Mouse (Mus musculus) kidney, adult 18-20 months (tissue): ENCODE results near the gene Tor4a.
A peak's percentile ranks its signal among the peaks of the same experiment; 100 is the strongest.

Experiments
- DNase-seq: peaks from one replicate; pipeline ENCODE4 v3.0.0; 2021

The Tor4a gene

GRCm38 (mm10) chr2:25186575-25186930 lies 10.1 kb downstream of the Tor4a start:
- no peak for DNase-seq

GRCm38 (mm10) chr2:25185625-25186574 lies 10.8 kb downstream of the Tor4a start:
- peak; percentile 70 for DNase-seq

- DNase-seq, result no peak
These were observed 12.2 kb downstream of the Tor4a start for GRCm38 (mm10) chr2:25184496-25184895.

- DNase-seq, result no peak
These were observed 13.3 kb downstream of the Tor4a start for GRCm38 (mm10) chr2:25183336-25183735.

DNA sequence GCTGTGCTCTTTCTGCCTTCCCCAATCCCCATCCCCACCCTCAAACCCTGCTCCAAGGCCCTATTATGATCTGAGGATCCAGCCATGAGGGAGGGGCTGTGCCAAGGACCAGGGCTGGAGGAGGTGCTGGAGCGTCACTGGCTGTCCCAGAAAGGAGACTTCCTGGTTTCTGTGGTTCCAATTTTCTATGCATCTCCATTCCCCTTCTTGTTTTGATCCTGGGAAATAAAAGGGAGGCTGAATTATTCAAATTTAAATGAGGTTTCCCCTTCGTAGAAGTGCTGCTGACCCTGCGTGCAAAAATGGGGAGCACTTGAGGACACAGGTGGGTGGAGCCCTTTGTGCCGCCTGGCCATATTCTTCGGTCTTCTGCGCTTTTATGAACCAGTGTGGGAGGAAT lies 14.0 kb downstream of the Tor4a start:
- DNase-seq, result no peak

DNA sequence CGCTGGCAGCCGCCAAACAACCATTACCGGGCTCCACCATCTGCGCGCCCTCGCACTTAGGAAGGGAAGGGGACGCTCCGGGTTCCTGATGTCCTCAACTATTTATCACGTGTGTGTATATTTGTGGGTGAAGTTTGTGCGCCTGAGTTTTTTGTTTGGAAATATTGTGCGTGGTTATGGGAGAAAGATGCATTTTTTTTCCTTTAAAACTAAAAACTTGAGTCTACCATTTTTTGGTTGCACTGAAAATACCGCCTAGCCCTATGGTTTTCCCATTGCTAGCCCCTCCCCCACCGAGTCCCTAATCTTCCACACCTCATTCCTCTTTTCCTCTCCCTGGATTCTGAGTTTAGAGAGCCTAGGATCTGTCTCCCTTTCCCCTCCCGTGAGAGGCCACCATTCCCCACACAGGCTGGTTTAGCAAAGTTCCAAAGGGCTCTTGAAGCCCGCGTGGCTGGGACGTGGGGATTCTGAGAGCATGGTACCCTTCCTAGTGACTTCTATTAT lies 14.7 kb downstream of the Tor4a start:
- DNase-seq, result no peak

DNA sequence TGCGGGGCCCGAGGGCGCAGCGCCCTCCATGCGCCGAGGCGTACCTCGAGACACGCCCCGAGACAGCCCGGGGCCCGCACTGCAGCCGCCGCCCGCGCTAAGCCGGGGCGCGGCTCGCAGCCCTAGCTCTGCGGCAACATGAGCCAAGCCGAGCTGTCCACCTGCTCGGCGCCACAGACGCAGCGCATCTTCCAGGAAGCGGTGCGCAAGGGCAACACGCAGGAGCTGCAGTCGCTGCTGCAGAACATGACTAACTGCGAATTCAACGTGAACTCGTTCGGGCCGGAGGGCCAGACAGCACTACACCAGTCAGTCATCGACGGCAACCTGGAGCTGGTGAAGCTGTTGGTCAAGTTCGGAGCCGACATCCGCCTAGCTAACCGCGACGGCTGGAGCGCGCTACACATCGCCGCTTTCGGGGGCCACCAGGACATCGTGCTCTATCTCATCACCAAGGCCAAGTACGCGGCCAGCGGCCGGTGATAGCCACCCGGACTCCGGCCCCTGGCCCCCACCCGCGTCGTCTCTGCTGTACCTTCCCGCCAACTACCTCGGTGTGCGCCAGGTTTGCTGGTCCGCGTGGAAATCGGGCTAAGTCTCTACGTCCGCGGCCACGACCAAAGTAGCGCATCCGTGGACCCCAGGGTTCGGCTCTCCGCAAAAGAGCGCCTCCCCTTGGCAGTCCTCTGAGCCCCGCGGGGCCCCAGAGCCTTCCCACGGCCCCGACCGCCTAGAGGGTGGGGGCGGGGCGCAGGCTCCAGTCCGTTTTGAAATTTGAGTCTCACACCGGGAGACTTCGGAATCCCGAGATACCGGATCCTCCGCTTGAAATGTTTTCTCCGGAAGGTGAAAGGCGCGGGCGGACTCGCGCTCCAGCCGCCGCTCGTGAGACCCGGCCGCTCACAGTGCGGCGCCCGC lies 15.5 kb downstream of the Tor4a start:
- peak; percentile 59 for DNase-seq

GRCm38 (mm10) chr2:25180478-25180903 lies 16.2 kb downstream of the Tor4a start, which contains the start of gene Nrarp:
Nrarp (plus strand) TSS chr2:25180758.
- peak; percentile 89 for DNase-seq

DNA sequence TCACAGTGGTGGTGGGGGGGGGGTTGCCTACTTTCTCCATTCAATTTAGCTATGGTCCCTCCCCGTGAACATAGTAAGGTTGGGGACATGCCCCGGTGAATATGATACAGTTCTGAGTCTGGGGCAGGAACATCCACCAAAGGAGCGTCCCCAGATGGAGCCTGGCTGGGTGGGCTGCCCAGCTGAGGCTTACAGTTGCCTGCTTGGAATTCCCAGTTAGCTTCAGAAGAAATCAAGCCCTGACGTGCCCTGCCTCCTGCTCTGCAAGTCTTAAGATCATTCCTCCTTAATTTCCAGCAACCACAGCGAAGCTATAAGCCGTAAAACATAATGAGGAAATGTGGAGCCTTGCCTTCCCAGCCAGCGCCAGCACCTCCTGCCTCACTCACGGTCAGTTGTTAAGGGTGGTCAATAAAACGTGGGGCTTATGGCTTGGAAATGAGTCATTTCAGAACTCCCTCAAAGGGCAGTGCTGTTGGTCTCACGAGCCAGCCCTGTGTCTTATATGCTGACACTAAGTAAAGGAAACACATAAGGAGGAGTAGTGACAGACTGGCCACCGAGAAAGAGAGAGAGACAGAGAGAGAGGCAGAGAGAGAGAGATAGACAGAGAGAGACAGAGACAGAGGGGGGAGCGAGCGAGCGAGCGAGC lies 17.0 kb downstream of the Tor4a start:
- DNase-seq, result no peak

DNA sequence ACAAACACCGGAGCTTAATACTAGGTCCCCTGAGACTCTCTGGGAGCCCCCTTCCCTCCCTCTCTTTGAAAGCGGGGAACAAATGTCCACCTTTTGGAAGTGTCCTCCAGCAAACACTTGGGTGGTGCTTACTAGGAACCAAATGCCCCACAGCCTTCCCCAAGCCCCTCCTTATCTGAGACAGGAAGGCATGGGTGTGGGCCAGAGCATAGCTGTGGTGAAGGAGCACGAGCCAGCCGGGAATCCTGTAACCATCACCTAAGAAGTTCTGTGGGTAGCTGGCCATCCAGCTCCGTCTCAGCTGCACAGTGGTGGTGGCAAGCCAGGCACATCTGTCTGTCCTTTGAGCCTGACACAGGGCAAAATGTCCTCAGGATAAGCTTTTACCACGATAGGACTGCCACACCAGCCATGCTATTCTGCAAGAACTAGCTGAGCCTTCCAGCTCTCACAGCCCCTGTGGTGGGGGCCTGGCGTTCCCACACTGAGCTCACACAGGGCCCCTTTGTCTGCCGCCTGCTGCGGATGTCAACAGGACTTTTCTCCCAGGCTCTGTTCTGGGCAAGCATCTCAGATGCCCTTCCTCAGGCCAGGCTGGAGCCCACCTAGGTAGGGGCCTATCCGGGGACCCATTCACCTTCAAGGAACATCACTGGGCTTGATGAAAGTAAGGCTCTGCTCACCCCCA lies 18.3 kb downstream of the Tor4a start:
- DNase-seq, result no peak

DNA sequence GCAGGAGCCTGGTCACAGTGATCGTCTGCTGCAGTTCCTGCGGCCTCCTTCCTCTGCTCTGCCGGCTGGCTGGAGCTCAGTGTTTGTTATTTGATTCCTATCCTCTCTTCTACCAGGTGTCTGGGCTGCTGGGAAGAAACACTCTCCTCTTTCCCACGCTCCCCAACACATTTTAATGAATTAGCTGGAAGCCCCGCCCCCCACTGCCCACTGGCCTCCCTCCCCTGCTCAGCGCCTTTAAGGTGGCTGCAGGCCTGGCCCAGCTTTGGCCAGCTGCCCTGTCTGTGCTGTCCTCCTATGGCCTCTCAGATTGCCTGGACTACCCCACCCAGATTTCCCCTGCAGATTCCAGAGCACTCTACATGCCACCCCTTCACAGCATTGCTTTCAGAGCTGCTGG lies 19.0 kb downstream of the Tor4a start:
- DNase-seq, result peak; percentile 64

DNA sequence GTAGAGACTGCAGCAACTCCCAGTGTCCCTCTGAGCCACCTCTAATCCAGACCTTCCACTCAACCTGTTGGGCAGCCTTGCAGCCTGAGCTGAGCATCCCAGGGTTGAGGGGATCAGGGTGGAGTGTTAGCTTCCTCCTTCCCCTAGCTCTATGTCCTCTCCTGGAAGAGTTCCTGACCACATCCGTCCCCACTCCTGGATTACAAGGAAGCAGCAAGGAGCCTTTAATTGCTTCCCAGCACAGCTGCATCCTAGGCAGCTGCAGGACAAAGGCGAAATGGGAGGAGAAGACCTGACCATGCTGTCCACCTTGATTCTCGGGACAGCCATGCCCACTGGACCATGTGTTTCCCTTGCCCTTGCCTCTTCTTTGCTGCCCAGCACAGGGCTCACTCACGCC lies 19.6 kb downstream of the Tor4a start:
- no peak for DNase-seq

GRCm38 (mm10) chr2:25176573-25176972 lies 20.1 kb downstream of the Tor4a start:
- DNase-seq, result no peak

DNA sequence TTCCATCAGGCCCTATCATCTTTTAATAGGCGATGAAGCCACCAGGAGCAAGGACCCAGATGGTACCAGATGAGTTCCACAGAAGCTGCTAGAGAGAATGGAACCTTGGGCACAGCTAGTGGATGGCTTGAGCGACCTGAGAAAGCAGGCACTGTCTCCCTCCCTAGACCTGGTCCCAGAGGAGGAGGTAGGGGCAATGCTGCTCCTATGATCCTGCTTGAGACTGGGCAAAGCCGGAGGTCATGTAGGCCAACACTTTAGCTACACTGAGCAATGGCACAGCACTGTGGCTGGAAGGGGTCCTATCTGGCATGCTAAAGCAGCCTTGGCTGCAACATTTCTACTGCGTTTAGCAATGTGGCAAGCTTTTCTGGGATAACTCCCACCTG lies 21.0 kb downstream of the Tor4a start:
- DNase-seq, result no peak

DNA sequence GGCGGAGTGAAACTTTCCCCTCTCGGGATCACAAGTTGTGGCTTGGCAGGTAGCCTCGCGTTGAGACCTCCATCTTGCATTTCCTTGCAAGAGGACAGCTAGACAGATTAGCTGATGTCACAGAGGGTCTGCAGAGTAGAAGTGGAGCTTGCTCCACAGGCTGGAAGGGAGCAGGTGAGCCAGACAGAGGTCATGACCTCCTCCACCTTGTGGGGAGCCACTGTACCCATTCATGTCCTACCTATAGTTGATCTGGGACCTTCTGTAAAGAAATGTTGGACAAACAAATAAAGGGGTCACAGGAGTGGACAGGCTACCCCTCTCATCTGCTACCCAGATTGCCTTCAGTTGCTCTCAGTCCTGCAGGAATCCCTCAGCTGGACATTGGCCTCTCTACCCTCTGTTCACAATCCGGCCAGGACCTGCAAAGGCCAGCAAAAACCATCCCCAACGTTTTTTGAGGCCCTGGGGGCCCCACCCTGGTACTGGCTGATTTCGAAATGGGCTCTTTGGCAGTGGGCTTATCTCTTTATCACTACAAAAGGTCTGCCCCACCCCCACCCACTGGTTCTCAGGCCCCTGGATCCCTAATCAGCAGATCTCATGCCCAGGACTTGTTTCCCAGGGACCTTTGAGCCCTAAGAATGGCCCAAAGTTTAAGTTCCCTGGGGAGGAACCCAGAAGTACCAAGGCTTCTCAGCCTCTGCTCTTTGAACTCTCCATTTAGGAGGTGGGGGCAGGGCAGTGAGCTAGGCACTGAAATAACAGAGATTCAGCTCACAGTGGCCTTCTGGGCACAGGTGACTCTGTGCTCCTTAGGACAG lies 21.6 kb downstream of the Tor4a start:
- DNase-seq, result peak; percentile 74

DNA sequence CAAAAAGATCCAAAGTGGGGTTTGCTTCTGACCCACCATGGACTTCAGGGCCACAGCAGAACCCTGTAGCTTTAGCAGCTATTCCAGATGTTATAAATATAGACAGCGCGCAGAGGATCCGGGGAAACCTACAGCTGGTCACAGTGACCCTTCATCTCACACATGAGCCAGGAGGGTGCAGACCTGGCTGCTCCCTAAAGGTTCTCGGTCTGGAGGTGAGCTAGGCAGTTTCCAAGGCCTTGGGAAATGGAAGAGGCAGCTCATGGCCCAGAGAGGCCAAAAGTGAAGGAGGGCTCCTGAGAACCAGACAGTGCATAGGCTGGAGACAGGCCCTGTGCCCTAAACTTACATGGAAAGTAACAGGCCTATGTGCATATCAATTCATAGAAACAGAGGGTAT lies 22.9 kb downstream of the Tor4a start:
- DNase-seq, result no peak

GRCm38 (mm10) chr2:25172629-25173028 lies 24.1 kb downstream of the Tor4a start:
- DNase-seq, result no peak

GRCm38 (mm10) chr2:25171769-25172153 lies 24.9 kb downstream of the Tor4a start:
- DNase-seq, result no peak

GRCm38 (mm10) chr2:25171101-25171768 lies 25.5 kb downstream of the Tor4a start:
- no peak for DNase-seq

DNA sequence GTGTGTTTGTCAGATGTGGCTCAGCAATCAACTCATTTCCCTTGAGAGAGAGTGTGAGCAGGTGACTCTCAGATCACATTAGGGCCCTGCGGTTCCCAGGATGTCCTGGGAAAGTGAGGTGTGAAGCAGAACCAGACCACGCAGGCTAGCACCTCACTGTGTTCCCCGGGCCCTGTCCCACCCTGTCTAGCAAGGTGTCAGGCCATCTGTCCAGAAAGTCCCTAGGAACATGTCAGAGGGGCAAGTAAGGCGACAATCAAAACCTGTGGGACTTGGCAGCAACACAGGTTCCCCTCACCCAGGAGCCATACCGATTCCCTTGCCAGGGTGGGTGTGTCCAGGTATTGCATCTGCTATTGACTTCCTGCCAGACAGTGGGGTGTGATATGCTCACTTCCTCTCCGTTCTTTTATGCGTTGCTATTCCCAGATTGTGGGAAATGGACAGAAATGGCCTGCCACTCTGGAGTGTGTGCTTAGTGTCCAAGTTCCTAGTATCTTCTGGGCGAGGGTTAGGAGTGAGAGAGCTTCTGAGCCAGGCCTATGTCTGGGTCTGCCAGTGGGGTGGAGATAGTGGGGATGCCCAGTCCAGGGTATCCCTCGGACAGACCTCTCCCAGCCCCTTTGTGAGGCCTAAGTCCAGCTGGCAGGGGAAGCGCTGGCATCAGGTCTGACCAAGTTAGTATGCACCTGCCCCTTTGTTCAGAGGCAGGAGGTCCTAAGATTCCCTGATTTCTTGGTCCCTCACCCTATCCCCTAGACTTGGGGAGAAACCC lies 26.2 kb downstream of the Tor4a start:
- no peak for DNase-seq
